ENCODE assay signal across 9 mouse cellular contexts in the genomic region with DNA sequence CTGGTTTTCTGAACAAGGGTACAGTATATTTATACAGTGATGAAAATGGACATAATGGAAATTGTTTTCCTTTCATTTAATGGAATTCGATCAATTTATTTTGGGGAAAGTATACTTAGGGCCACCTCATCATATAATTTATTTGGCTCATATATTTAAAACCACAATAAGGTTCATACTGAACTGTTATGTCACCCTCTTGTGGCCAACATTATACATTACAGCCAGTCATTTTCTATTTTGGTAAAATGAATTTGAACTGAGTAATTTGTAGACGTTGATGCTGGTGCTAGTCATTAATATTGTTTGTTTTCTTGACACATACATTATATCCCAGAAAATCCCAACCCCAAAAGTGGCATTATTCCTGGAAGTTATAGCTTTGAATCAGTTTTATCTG. TPM values are rescaled to one million over a fixed set of nuclear protein-coding genes. Genes with fewer than 3 reads are reported as not detected.
DNase-seq lines count a peak whose midpoint lies in the region; ATAC-seq and TF ChIP-seq lines count a peak whose summit lies in the region.
"Had no signal": no experiment of that assay in that cellular context is flagged by ENCODE, and none has a peak within 500 bp of the region (broad histone marks: within the 10 kb centered on the region; RNA-seq: fewer than 3 reads in every experiment).

No protein-coding gene starts in this region.

- no peaks in the 10 kb centered on the region; the same call in 1 of the 2 replicates for H3K79me2 ChIP-seq in heart, adult 2 months (replicated peaks; ENCODE audit: control insufficient read depth, insufficient read depth, low read length)

- H3K27me3 ChIP-seq in heart, adult 2 months (ENCODE audit: control insufficient read depth, insufficient read depth, low read length): no peaks in the 10 kb centered on the region
- no peaks in the 10 kb centered on the region for H3K27me3 ChIP-seq in midbrain, embryonic 14.5 days (ENCODE audit: control insufficient read depth, insufficient read depth, low read length)
- no peaks in the 10 kb centered on the region for H3K27me3 ChIP-seq in midbrain, embryonic 16.5 days (ENCODE audit: control insufficient read depth, insufficient read depth, low read depth, low read length)
- no peaks in the 10 kb centered on the region for H3K27me3 ChIP-seq in embryonic facial prominence, embryonic 14.5 days (replicated peaks; ENCODE audit: control insufficient read depth, insufficient read depth, low read length)
- no peaks in the 10 kb centered on the region for H3K27me3 ChIP-seq in stomach, postnatal 0 days (ENCODE audit: control insufficient read depth, insufficient read depth, low read length)
- H3K27me3 ChIP-seq in midbrain, embryonic 15.5 days (replicated peaks): no peaks in the 10 kb centered on the region

- TF ChIP-seq POLR2A in heart, adult 2 months (IDR thresholded peaks at IDR 0.05; ENCODE audit: insufficient read depth, low read depth, low read length): no peak

- intact Hi-C loops in heart, adult 2 months (cut with DNase I): no loop called here

- TF ChIP-seq EP300 in heart, adult 2 months (IDR thresholded peaks at IDR 0.05; ENCODE audit: insufficient read depth, low read depth, low read length): no peak
- no peak for TF ChIP-seq EP300 in stomach, postnatal 0 days (optimal IDR thresholded peaks at IDR 0.05)

- peak; percentile 90; the same call in 1 of the 2 replicates for TF ChIP-seq CTCF in heart, adult 2 months (IDR thresholded peaks at IDR 0.05)
- peak; percentile 81 for TF ChIP-seq CTCF in stomach, postnatal 0 days (IDR thresholded peaks at IDR 0.05; ENCODE audit: low read depth)

- no peak for DNase-seq in heart, adult 2 months
- no peak for DNase-seq in heart, adult 11 months
- peak; percentile 74 for DNase-seq in midbrain, embryonic 14.5 days
- peak; percentile 11 for DNase-seq in embryonic facial prominence, embryonic 14.5 days (ENCODE audit: low spot score)
- no peak for DNase-seq in stomach, postnatal 0 days (ENCODE audit: low spot score)
- DNase-seq in urinary bladder, adult 18-20 months (ENCODE audit: low spot score in 2 of 2): no peak
- DNase-seq: thymus, postnatal 14 days had no signal

- 28% methylated on average over 2 of the region's 2 CpGs for WGBS in heart, adult 2 months
- 50% methylated on average over 2 of the region's 2 CpGs for WGBS in midbrain, embryonic 14.5 days
- 50% methylated on average over 2 of the region's 2 CpGs for WGBS in midbrain, embryonic 16.5 days
- 39% methylated on average over 2 of the region's 2 CpGs for WGBS in embryonic facial prominence, embryonic 14.5 days
- WGBS in stomach, postnatal 0 days: 36% methylated on average over 2 of the region's 2 CpGs
- 54% methylated on average over 2 of the region's 2 CpGs for WGBS in midbrain, embryonic 15.5 days

- no peak overlapping the region for H3K4me2 ChIP-seq in midbrain, embryonic 14.5 days (ENCODE audit: low read length)
- H3K4me2 ChIP-seq in midbrain, embryonic 16.5 days (ENCODE audit: low read length): no peak overlapping the region
- no peak overlapping the region for H3K4me2 ChIP-seq in embryonic facial prominence, embryonic 14.5 days (ENCODE audit: low read depth, low read length)
- no peak overlapping the region for H3K4me2 ChIP-seq in stomach, postnatal 0 days (replicated peaks; ENCODE audit: low read depth)
- no peak overlapping the region for H3K4me2 ChIP-seq in midbrain, embryonic 15.5 days

- H3K4me3 ChIP-seq in heart, adult 2 months: no peak overlapping the region
- no peak overlapping the region for H3K4me3 ChIP-seq in midbrain, embryonic 14.5 days (replicated peaks; ENCODE audit: low read depth, low read length)
- H3K4me3 ChIP-seq in midbrain, embryonic 16.5 days (ENCODE audit: low read depth, low read length): no peak overlapping the region
- H3K4me3 ChIP-seq in embryonic facial prominence, embryonic 14.5 days (ENCODE audit: low read depth, low read length): no peak overlapping the region
- H3K4me3 ChIP-seq in stomach, postnatal 0 days (ENCODE audit: low read depth, low read length): no peak overlapping the region
- no peak overlapping the region for H3K4me3 ChIP-seq in midbrain, embryonic 15.5 days

- ATAC-seq in midbrain, embryonic 14.5 days (ENCODE audit: low FRiP score, low TSS enrichment): no peak
- ATAC-seq in midbrain, embryonic 16.5 days: no peak
- no peak for ATAC-seq in embryonic facial prominence, embryonic 14.5 days (ENCODE audit: low read depth)
- no peak for ATAC-seq in stomach, postnatal 0 days (ENCODE audit: low FRiP score, low TSS enrichment)
- no peak for ATAC-seq in midbrain, embryonic 15.5 days (replicated peaks)

- no peaks in the 10 kb centered on the region for H3K9me3 ChIP-seq in midbrain, embryonic 14.5 days (ENCODE audit: control insufficient read depth, low read length)
- no peaks in the 10 kb centered on the region for H3K9me3 ChIP-seq in midbrain, embryonic 16.5 days (replicated peaks; ENCODE audit: control insufficient read depth, low read length, poor library complexity, severe bottlenecking)
- no peaks in the 10 kb centered on the region for H3K9me3 ChIP-seq in embryonic facial prominence, embryonic 14.5 days (ENCODE audit: control insufficient read depth, low read length)
- no peaks in the 10 kb centered on the region for H3K9me3 ChIP-seq in stomach, postnatal 0 days (ENCODE audit: control insufficient read depth, low read length)
- H3K9me3 ChIP-seq in midbrain, embryonic 15.5 days: no peaks in the 10 kb centered on the region

- no peaks in the 10 kb centered on the region for H3K4me1 ChIP-seq in heart, adult 2 months (ENCODE audit: control insufficient read depth, insufficient read depth, low read length)
- H3K4me1 ChIP-seq in midbrain, embryonic 14.5 days (ENCODE audit: control insufficient read depth, insufficient read depth, low read length): no peaks in the 10 kb centered on the region
- H3K4me1 ChIP-seq in midbrain, embryonic 16.5 days (ENCODE audit: control insufficient read depth, insufficient read depth, low read length): no peaks in the 10 kb centered on the region
- no peaks in the 10 kb centered on the region for H3K4me1 ChIP-seq in embryonic facial prominence, embryonic 14.5 days (ENCODE audit: control insufficient read depth, insufficient read depth, low read length)
- H3K4me1 ChIP-seq in stomach, postnatal 0 days (replicated peaks; ENCODE audit: control insufficient read depth, insufficient read depth): no peaks in the 10 kb centered on the region
- no peaks in the 10 kb centered on the region for H3K4me1 ChIP-seq in midbrain, embryonic 15.5 days

- no peak overlapping the region for H3K27ac ChIP-seq in heart, adult 2 months
- H3K27ac ChIP-seq in midbrain, embryonic 14.5 days (replicated peaks; ENCODE audit: low read depth, low read length): no peak overlapping the region
- no peak overlapping the region for H3K27ac ChIP-seq in midbrain, embryonic 16.5 days (ENCODE audit: low read length)
- H3K27ac ChIP-seq in embryonic facial prominence, embryonic 14.5 days (replicated peaks; ENCODE audit: low read depth, low read length): no peak overlapping the region
- H3K27ac ChIP-seq in stomach, postnatal 0 days (replicated peaks): no peak overlapping the region
- no peak overlapping the region for H3K27ac ChIP-seq in midbrain, embryonic 15.5 days

- H3K9ac ChIP-seq in heart, adult 2 months (ENCODE audit: low read depth, low read length): no peak overlapping the region
- no peak overlapping the region for H3K9ac ChIP-seq in midbrain, embryonic 14.5 days (replicated peaks; ENCODE audit: low read length)
- no peak overlapping the region for H3K9ac ChIP-seq in midbrain, embryonic 16.5 days (ENCODE audit: low read depth, low read length)
- no peak overlapping the region for H3K9ac ChIP-seq in embryonic facial prominence, embryonic 14.5 days (ENCODE audit: low read depth, low read length)
- H3K9ac ChIP-seq in stomach, postnatal 0 days (ENCODE audit: low read length): no peak overlapping the region
- no peak overlapping the region for H3K9ac ChIP-seq in midbrain, embryonic 15.5 days

- H3K36me3 ChIP-seq in heart, adult 2 months (ENCODE audit: control insufficient read depth, insufficient read depth, low read length): no peaks in the 10 kb centered on the region
- H3K36me3 ChIP-seq in midbrain, embryonic 14.5 days (ENCODE audit: control insufficient read depth, insufficient read depth, low read length): peaks cover 35% of the 10 kb centered on the region
- no peaks in the 10 kb centered on the region for H3K36me3 ChIP-seq in midbrain, embryonic 16.5 days (ENCODE audit: control insufficient read depth, insufficient read depth, low read length)
- H3K36me3 ChIP-seq in embryonic facial prominence, embryonic 14.5 days (ENCODE audit: control insufficient read depth, insufficient read depth, low read length): peaks cover 47% of the 10 kb centered on the region
- no peaks in the 10 kb centered on the region for H3K36me3 ChIP-seq in stomach, postnatal 0 days (ENCODE audit: control insufficient read depth, insufficient read depth, low read length)
- peaks cover 5% of the 10 kb centered on the region for H3K36me3 ChIP-seq in midbrain, embryonic 15.5 days (replicated peaks)

RNA-seq across cellular contexts. Expression of gene Ubr3, which starts 58.6 kb away (rescaled TPM):
- total RNA-seq in heart, adult 2 months (2021): 100 to 1,000 TPM; 112 to 117 TPM
- polyA plus RNA-seq in heart, adult 2 months (2012; rRNA removed): 26.0 and 50.8 TPM in 2 replicates
- 26.0 and 26.9 TPM in 2 replicates for polyA plus RNA-seq in midbrain, embryonic 14.5 days (2014; fragmentation: Nextera tagmentation; extraction: Ambion mirVana)
- polyA plus RNA-seq in midbrain, embryonic 16.5 days (2015; fragmentation: Nextera tagmentation; extraction: Ambion mirVana): 20.3 and 20.6 TPM in 2 replicates
- 17.3 and 19.4 TPM in 2 replicates for polyA plus RNA-seq in embryonic facial prominence, embryonic 14.5 days (2014; fragmentation: Nextera tagmentation; extraction: Ambion mirVana)
- polyA plus RNA-seq in stomach, postnatal 0 days (2015; fragmentation: Nextera tagmentation; extraction: Ambion mirVana): 7.9 and 9.0 TPM in 2 replicates
- 19.2 and 19.8 TPM in 2 replicates for polyA plus RNA-seq in midbrain, embryonic 15.5 days (2015; fragmentation: Nextera tagmentation; extraction: Ambion mirVana)

Comparison
In these comparisons a context has a peak if more than half of its experiments do, and no peak if none do; other contexts are left out.
1. DNase-seq: peak in midbrain, embryonic 14.5 days (single experiment) and embryonic facial prominence, embryonic 14.5 days (single experiment); none in heart, adult 2 months (0 of 2), heart, adult 11 months (single experiment), stomach, postnatal 0 days (single experiment) and urinary bladder, adult 18-20 months (0 of 2).